Mouse (Mus musculus) left cerebral cortex, postnatal 4 days (tissue): ENCODE measurements around the gene Lpar1. TPM values are rescaled to one million over a fixed set of nuclear protein-coding genes. Genes with fewer than 3 reads are reported as not detected.
A peak's percentile ranks its signal among the peaks of the same experiment; 100 is the strongest.

ENCODE experiments used
- DNase-seq: peaks from one replicate; pipeline ENCODE4 v3.0.0-alpha.2; 2022
- intact Hi-C: fragments of 180-260 bp; cut with DNase I; formaldehyde crosslinking; loops from one replicate; pipeline ENCODE4 v1.15.1; 2025
- total RNA-seq, 2 experiments: library from RNA; stranded (reverse); gene quantifications; 2 replicates each; pipeline ENCODE4 v1.2.3; 2021

Lpar1 gene
- total RNA-seq, 2 experiments from 2014 or later, result 12.5 to 13.7 TPM

- DNase-seq, result no peak
- intact Hi-C loops, result no loop called here
These were observed 89.1 kb downstream of the Lpar1 start for GRCm38 (mm10) chr4:58464390-58465164.

GRCm38 (mm10) chr4:58462990-58463389 lies 90.7 kb downstream of the Lpar1 start:
- intact Hi-C loops, result no loop called here
- no peak for DNase-seq

- intact Hi-C loops, result no loop called here
- peak; percentile 15 for DNase-seq
These were observed 91.1 kb downstream of the Lpar1 start for GRCm38 (mm10) chr4:58462586-58462985.

GRCm38 (mm10) chr4:58453334-58453733 lies 100.4 kb downstream of the Lpar1 start:
- intact Hi-C loops, result no loop called here
- no peak for DNase-seq

GRCm38 (mm10) chr4:58448825-58449224 lies 104.9 kb downstream of the Lpar1 start:
- intact Hi-C loops, result no loop called here
- no peak for DNase-seq

GRCm38 (mm10) chr4:58447841-58448240 lies 105.9 kb downstream of the Lpar1 start:
- intact Hi-C loops, result no loop called here
- DNase-seq, result no peak

GRCm38 (mm10) chr4:58445846-58446245 lies 107.9 kb downstream of the Lpar1 start:
- no peak for DNase-seq
- intact Hi-C loops, result no loop called here

- intact Hi-C loops, result no loop called here
- no peak for DNase-seq
These were observed 111.4 kb downstream of the Lpar1 start for GRCm38 (mm10) chr4:58442338-58442737.

GRCm38 (mm10) chr4:58438654-58439053 lies 115.0 kb downstream of the Lpar1 start:
- DNase-seq, result no peak
- intact Hi-C loops, result no loop called here

GRCm38 (mm10) chr4:58437271-58437670 lies 116.4 kb downstream of the Lpar1 start:
- no peak for DNase-seq
- intact Hi-C loops, result no loop called here

GRCm38 (mm10) chr4:58423276-58423930 lies 130.3 kb downstream of the Lpar1 start:
- intact Hi-C loops, result no loop called here
- no peak for DNase-seq

GRCm38 (mm10) chr4:58419225-58419624 lies 134.5 kb downstream of the Lpar1 start:
- DNase-seq, result no peak
- intact Hi-C loops, result no loop called here

- no peak for DNase-seq
- intact Hi-C loops, result no loop called here
These were observed 136.4 kb downstream of the Lpar1 start for GRCm38 (mm10) chr4:58417319-58417718.

GRCm38 (mm10) chr4:58415537-58415936 lies 138.2 kb downstream of the Lpar1 start:
- intact Hi-C loops, result no loop called here
- no peak for DNase-seq

GRCm38 (mm10) chr4:58413188-58414185 lies 140.2 kb downstream of the Lpar1 start:
- DNase-seq, result no peak
- intact Hi-C loops, result no loop called here

GRCm38 (mm10) chr4:58401973-58402501 lies 151.7 kb downstream of the Lpar1 start:
- intact Hi-C loops, result no loop called here
- peak; percentile 17 for DNase-seq

- peak; percentile 84 for DNase-seq
- intact Hi-C loops, result no loop called here
These were observed 152.8 kb downstream of the Lpar1 start for GRCm38 (mm10) chr4:58400861-58401341.
